Mouse (Mus musculus) heart, embryonic 12.5 days (tissue): ENCODE data around the gene Eef2. TPM values are rescaled to one million over a fixed set of nuclear protein-coding genes. Genes with fewer than 3 reads are reported as not detected.
A peak's percentile ranks its signal among the peaks of the same experiment; 100 is the strongest.
"Not testable (repeated sequence)": the region's sequence is repeated elsewhere in the genome, so short reads cannot be mapped to it uniquely, and the experiment has no call there.

Experiments used
- ATAC-seq: fragments of 200-750 bp; cut with Nextera tagmentation; 2 replicates; pipeline ENCODE4 v1.8.0; 2017; ENCODE audit warnings: moderate TSS enrichment, moderate library complexity; ENCODE audit not compliant: insufficient number of reproducible peaks, low FRiP score
- H3K27ac ChIP-seq: fragments of 300-500 bp; sonication (generic); 2 replicates; pipeline ENCODE4 v1.5.1; 2016; ENCODE audit warnings: mild to moderate bottlenecking, moderate library complexity; ENCODE audit not compliant: poor library complexity, severe bottlenecking
- H3K27me3 ChIP-seq: fragments of 300-500 bp; sonication (generic); replicated peaks from 2 replicates; pipeline ENCODE4 v1.6.1; 2016; ENCODE audit warnings: mild to moderate bottlenecking, moderate library complexity
- H3K36me3 ChIP-seq: fragments of 300-500 bp; sonication (generic); 2 replicates; pipeline ENCODE4 v1.6.1; 2016; ENCODE audit warnings: mild to moderate bottlenecking, moderate library complexity
- H3K4me1 ChIP-seq: fragments of 300-500 bp; sonication (generic); replicated peaks from 2 replicates; pipeline ENCODE4 v1.6.1; 2016; ENCODE audit warnings: mild to moderate bottlenecking
- H3K4me2 ChIP-seq: fragments of 300-500 bp; sonication (generic); 2 replicates; pipeline ENCODE4 v1.6.1; 2016; ENCODE audit warnings: mild to moderate bottlenecking, moderate library complexity
- H3K4me3 ChIP-seq: fragments of 300-500 bp; sonication (generic); 2 replicates; pipeline ENCODE4 v1.5.1; 2016; ENCODE audit warnings: mild to moderate bottlenecking
- H3K9ac ChIP-seq: fragments of 300-500 bp; sonication (generic); 2 replicates; pipeline ENCODE4 v1.6.1; 2016; ENCODE audit warnings: mild to moderate bottlenecking, moderate library complexity
- H3K9me3 ChIP-seq: fragments of 300-500 bp; sonication (generic); replicated peaks from 2 replicates; pipeline ENCODE4 v1.6.1; 2016; ENCODE audit warnings: mild to moderate bottlenecking, moderate library complexity
- WGBS: fragments of 180-500 bp; shearing (Covaris S2); methylation state at CpG from one replicate; pipeline ENCODE4 v1.1.7; 2016; 5-methylcytosine and 5-hydroxymethylcytosine counted together
- polyA plus RNA-seq: library from polyadenylated mRNA; unstranded; fragments of >200 nt; fragmentation: Nextera tagmentation; extraction: Ambion mirVana; gene quantifications from 2 replicates; pipeline ENCODE4 v1.2.1, GENCODE M21; 2016

Eef2 gene
- polyA plus RNA-seq, 1 experiment from 2014 or later = 408 TPM

DNA sequence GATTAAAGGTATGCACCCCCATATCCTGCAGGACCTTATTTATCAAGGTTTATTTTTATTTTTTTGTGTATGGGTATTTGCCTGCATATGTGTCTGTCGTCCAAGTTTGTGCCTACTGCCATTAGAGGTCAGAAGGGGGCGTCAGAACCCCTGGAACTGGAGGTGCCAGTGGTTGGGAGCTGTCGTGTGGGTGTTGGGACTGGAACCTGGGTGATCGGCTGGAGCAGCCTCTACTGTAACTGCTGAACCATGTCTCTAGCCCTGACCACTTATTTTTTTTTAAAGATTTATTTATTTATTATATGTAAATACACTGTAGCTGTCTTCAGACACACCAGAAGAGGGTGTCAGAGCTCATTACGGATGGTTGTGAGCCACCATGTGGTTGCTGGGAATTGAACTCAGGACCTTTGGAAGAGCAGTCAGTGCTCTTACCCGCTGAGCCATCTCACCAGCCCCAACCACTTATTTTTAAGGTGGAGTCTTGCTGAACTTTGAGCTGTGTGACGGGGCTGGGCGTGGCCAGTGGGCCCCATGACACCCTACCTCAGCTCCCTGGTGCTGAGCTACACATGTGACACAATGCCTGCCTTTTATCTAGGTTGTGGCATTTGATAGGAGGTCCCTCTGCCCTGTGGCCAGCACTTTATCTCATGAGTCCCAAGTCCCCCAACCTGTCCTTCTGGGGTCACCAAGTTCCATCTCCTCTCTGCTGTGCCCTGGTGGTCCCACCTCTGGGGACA is 26.7 kb downstream of the Eef2 start:
- 63% methylated on average over 8 of the region's 8 CpGs for WGBS
- 0 out of 2 replicates have a peak, but pooled peaks have one; percentile 17 for ATAC-seq
- H3K4me1 ChIP-seq = peaks cover 60% of the 10 kb centered on the region
- H3K4me3 ChIP-seq = no peak overlapping the region
- H3K9me3 ChIP-seq = no peaks in the 10 kb centered on the region
- no peak overlapping the region for H3K9ac ChIP-seq
- H3K36me3 ChIP-seq = no peaks in the 10 kb centered on the region
- H3K27me3 ChIP-seq = no peaks in the 10 kb centered on the region
- no peak overlapping the region for H3K4me2 ChIP-seq
- peak overlapping the region; percentile 94 for H3K27ac ChIP-seq

GRCm38 (mm10) chr10:81204137-81204536 is 27.7 kb downstream of the Eef2 start:
- WGBS = 63% methylated on average over 4 of the region's 4 CpGs

GRCm38 (mm10) chr10:81210154-81210553 is 33.7 kb downstream of the Eef2 start:
- H3K4me2 ChIP-seq = no peak overlapping the region
- no peak for ATAC-seq

More at GRCm38 (mm10) chr10:81204137-81204536, 27.7 kb downstream of the Eef2 start:
- Histone ChIP-seq H3K4me3 (no peak overlapping the region), H3K9me3 (no peaks in the 10 kb centered on the region), H3K27me3 (no peaks in the 10 kb centered on the region), H3K4me2 (no peak overlapping the region), H3K27ac (no peak overlapping the region), H3K36me3 (no peaks in the 10 kb centered on the region), H3K4me1 (peaks cover 53% of the 10 kb centered on the region), H3K9ac (no peak overlapping the region)
- no peak for ATAC-seq

GRCm38 (mm10) chr10:81216260-81216659 is 39.8 kb downstream of the Eef2 start:
- Histone ChIP-seq H3K9me3 (no peaks in the 10 kb centered on the region), H3K27me3 (peaks cover 21% of the 10 kb centered on the region), H3K27ac (no peak overlapping the region), H3K36me3 (no peaks in the 10 kb centered on the region), H3K9ac (no peak overlapping the region), H3K4me1 (peaks cover 5% of the 10 kb centered on the region; the same call in 1 of the 2 replicates), H3K4me3 (no peak overlapping the region), H3K4me2 (no peak overlapping the region)
- no peak for ATAC-seq
- 86% methylated on average over 6 of the region's 6 CpGs for WGBS

More at GRCm38 (mm10) chr10:81210154-81210553, 33.7 kb downstream of the Eef2 start:
- Histone ChIP-seq H3K27me3 (no peaks in the 10 kb centered on the region), H3K36me3 (no peaks in the 10 kb centered on the region), H3K9ac (no peak overlapping the region), H3K4me3 (no peak overlapping the region), H3K4me1 (no peaks in the 10 kb centered on the region), H3K9me3 (peaks cover 5% of the 10 kb centered on the region), H3K27ac (no peak overlapping the region)
- 91% methylated on average over 5 of the region's 5 CpGs for WGBS

DNA sequence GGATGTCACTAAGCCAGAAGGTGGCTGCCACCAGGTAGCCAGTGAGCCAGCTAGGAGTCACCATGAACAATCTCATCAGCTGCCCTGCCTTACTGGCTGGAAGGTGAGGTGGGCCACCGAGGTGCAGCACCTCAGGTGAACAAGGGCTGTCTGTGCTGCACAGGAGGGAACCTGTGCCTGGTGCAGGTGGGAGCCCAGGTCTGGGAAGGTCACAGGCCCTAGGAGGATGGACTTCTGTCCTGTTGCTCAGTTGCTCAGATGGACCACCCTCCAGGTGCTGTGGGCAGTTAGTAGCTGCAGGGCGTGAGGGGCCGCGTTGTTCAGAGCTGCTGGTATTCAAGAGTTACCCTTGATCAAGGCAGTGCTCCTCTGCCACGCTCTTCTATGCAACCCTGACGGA is 40.4 kb downstream of the Eef2 start:
- no peak overlapping the region for H3K27ac ChIP-seq
- 81% methylated on average over 6 of the region's 6 CpGs for WGBS
- no peak for ATAC-seq
- no peak overlapping the region for H3K4me3 ChIP-seq
- H3K4me2 ChIP-seq = no peak overlapping the region
- H3K9ac ChIP-seq = no peak overlapping the region
- H3K9me3 ChIP-seq = no peaks in the 10 kb centered on the region
- H3K36me3 ChIP-seq = no peaks in the 10 kb centered on the region
- peaks cover 5% of the 10 kb centered on the region; the same call in 1 of the 2 replicates for H3K4me1 ChIP-seq
- H3K27me3 ChIP-seq = peaks cover 24% of the 10 kb centered on the region

- not testable (repeated sequence) for H3K36me3 ChIP-seq, H3K4me2 ChIP-seq, H3K4me1 ChIP-seq, H3K4me3 ChIP-seq, H3K27ac ChIP-seq, H3K9ac ChIP-seq, ATAC-seq, H3K9me3 ChIP-seq
- peaks cover 24% of the 10 kb centered on the region for H3K27me3 ChIP-seq
- WGBS = 28% methylated on average over 1 of the region's 1 CpGs
Observed at GRCm38 (mm10) chr10:81217267-81217666, 40.8 kb downstream of the Eef2 start.

GRCm38 (mm10) chr10:81217964-81218363 is 41.5 kb downstream of the Eef2 start:
- 31% methylated on average over 7 of the region's 7 CpGs for WGBS
- H3K27ac ChIP-seq = no peak overlapping the region
- no peaks in the 10 kb centered on the region for H3K9me3 ChIP-seq
- H3K4me2 ChIP-seq = no peak overlapping the region
- peaks cover 24% of the 10 kb centered on the region for H3K27me3 ChIP-seq
- no peak overlapping the region for H3K9ac ChIP-seq
- H3K36me3 ChIP-seq = no peaks in the 10 kb centered on the region
- H3K4me3 ChIP-seq = no peak overlapping the region
- ATAC-seq = peak; percentile 61; the same call in 1 of the 2 replicates
- H3K4me1 ChIP-seq = peaks cover 5% of the 10 kb centered on the region; the same call in 1 of the 2 replicates

DNA sequence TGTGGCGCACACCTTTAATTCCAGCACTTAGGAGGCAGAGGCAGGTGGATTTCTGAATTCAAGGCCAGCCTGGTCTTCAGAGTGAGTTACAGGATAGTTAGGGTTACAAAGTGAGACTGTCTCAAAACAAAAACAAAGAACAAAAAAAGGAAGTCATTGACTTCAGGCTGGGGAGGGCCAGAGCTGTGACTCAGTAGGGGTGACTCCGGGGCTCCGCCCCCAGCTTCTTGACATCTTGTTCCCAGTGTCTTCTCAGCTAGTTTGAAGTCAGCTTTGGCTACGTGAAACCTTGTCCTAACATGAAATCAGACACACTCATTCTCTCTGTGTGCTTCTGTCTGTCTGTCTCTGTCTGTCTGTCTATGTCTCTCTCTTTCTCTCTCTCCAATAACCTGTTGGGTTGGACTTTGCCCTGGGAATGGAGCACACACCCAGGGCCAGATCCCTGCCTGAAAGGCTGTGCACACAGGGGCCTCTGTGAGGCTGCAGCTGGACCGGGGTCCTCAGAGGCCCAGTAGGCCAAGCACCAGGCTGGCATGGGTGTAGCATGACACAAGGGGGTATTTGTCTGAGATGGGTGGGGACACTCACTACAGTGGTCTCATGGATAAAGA is 45.1 kb downstream of the Eef2 start:
- Histone ChIP-seq H3K27ac (no peak overlapping the region), H3K27me3 (peaks cover 19% of the 10 kb centered on the region), H3K4me1 (0 out of 2 replicates have a peak, but pooled peaks cover 2% of the 10 kb centered on the region), H3K4me2 (no peak overlapping the region), H3K9ac (no peak overlapping the region), H3K36me3 (no peaks in the 10 kb centered on the region), H3K9me3 (no peaks in the 10 kb centered on the region), H3K4me3 (no peak overlapping the region)
- ATAC-seq = no peak
- 79% methylated on average over 5 of the region's 5 CpGs for WGBS

DNA sequence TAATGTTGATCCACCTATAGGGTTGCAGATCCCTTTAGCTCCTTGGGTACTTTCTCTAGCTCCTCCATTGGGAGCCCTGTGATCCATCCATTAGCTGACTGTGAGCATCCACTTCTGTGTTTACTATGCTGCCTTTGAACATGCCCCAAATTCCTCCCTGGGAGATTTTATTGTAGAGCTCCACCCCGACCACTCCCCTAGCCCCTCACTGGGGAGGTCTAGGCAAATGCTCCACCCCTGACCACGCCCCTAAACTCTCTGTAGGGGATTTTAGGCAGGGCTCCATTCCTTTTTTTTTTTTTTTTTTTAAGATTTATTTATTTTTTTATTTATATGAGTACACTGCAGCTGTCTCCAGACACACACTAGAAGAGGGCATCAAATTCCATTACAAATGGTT is 47.3 kb downstream of the Eef2 start:
- H3K27ac ChIP-seq, H3K9ac ChIP-seq, H3K36me3 ChIP-seq, H3K4me3 ChIP-seq, H3K9me3 ChIP-seq, ATAC-seq, H3K4me2 ChIP-seq, H3K4me1 ChIP-seq: not testable (repeated sequence)
- H3K27me3 ChIP-seq = peaks cover 24% of the 10 kb centered on the region
- 44% methylated on average over 2 of the region's 2 CpGs for WGBS

DNA sequence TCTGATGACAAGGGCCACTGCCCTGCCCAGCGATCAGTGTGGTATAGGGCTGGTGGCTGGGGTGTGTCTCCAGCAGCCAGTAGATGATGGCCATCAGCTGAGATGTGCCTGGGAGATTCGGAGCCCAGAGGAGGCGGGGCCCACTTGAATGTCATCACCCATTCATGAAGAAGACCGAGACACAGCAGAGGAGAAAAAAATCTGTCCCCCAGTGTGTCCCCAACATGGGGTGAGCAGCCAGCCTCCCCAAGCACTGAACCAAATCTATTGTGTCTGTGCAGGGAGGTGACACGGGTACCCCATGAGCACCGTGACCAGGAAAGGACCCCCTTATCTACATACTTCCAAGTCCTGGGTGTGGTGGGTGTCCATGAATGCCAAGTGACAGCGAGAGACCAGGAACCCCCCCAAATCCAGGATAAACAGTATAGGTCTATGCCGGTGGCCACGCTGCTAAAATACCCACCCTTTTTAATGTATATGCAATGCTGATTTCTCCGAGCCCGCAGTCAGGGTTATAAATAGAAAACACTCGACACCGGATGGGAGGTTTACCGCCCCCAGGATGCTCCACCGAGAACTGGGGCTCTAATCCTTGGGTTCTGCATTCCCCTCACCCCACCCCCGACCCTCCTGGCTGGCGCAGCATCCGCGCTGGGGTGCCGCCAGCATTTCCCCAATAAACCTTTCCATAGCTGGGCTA is 53.5 kb downstream of the Eef2 start:
- Histone ChIP-seq H3K27ac (no peak overlapping the region), H3K4me2 (peak overlapping the region; percentile 58), H3K27me3 (peaks cover 37% of the 10 kb centered on the region), H3K9me3 (no peaks in the 10 kb centered on the region), H3K9ac (no peak overlapping the region), H3K36me3 (no peaks in the 10 kb centered on the region), H3K4me3 (peak overlapping the region; percentile 15), H3K4me1 (peaks cover 22% of the 10 kb centered on the region)
- ATAC-seq = no peak
- 9% methylated on average over 20 of the region's 20 CpGs for WGBS
